Mouse (Mus musculus) mesoderm, embryonic 11.5 days (tissue): ENCODE data around the gene Tcl1b3.
"Not testable (repeated sequence)": the region's sequence is repeated elsewhere in the genome, so short reads cannot be mapped to it uniquely, and the experiment has no call there.

Experiments used
- DNase-seq: peaks from one replicate; pipeline ENCODE4 v3.0.0-alpha.2; 2012; ENCODE audit warnings: low read depth, low spot score

Gene Tcl1b3

GRCm38 (mm10) chr12:105190743-105191142 is at the start of gene Tcl1b3:
TSS of gene Tcl1b3 (plus strand) at chr12:105191043.
- not testable (repeated sequence) for DNase-seq

GRCm38 (mm10) chr12:105143096-105143495 is 47.7 kb upstream of the Tcl1b3 start:
- DNase-seq, result no peak

GRCm38 (mm10) chr12:105144928-105145327 is 45.9 kb upstream of the Tcl1b3 start:
- DNase-seq, result not testable (repeated sequence)

- no peak for DNase-seq
Measured at GRCm38 (mm10) chr12:105145714-105146113, 45.1 kb upstream of the Tcl1b3 start, which contains the start of gene Tcl1b2. TSS of gene Tcl1b2 (plus strand) at chr12:105146014.

- DNase-seq, result not testable (repeated sequence)
Measured at GRCm38 (mm10) chr12:105155286-105155685, 35.6 kb upstream of the Tcl1b3 start.

- no peak for DNase-seq
Measured at GRCm38 (mm10) chr12:105158842-105159241, 32.0 kb upstream of the Tcl1b3 start.

- DNase-seq, result no peak
Measured at GRCm38 (mm10) chr12:105159390-105159789, 31.5 kb upstream of the Tcl1b3 start, which contains the start of gene Tcl1b1. TSS of gene Tcl1b1 (plus strand) at chr12:105159690.

GRCm38 (mm10) chr12:105166734-105167133 is 24.1 kb upstream of the Tcl1b3 start:
- DNase-seq, result no peak

GRCm38 (mm10) chr12:105173366-105173765 is 17.5 kb upstream of the Tcl1b3 start:
- DNase-seq, result no peak

GRCm38 (mm10) chr12:105174318-105174717 is 16.5 kb upstream of the Tcl1b3 start:
- DNase-seq, result not testable (repeated sequence)

GRCm38 (mm10) chr12:105176044-105176443 is 14.8 kb upstream of the Tcl1b3 start, which contains the start of gene Tcl1b5:
TSS of gene Tcl1b5 (plus strand) at chr12:105176344.
- DNase-seq, result not testable (repeated sequence)

- DNase-seq, result not testable (repeated sequence)
Measured at GRCm38 (mm10) chr12:105181040-105181644, 9.7 kb upstream of the Tcl1b3 start.

- DNase-seq, result not testable (repeated sequence)
Measured at GRCm38 (mm10) chr12:105188980-105189379, 1.9 kb upstream of the Tcl1b3 start.

GRCm38 (mm10) chr12:105199684-105200497 is 9.0 kb downstream of the Tcl1b3 start:
- not testable (repeated sequence) for DNase-seq

GRCm38 (mm10) chr12:105201657-105202056 is 10.8 kb downstream of the Tcl1b3 start, which contains the start of gene Tcl1b4:
TSS of gene Tcl1b4 (plus strand) at chr12:105201957.
- not testable (repeated sequence) for DNase-seq

GRCm38 (mm10) chr12:105207071-105207470 is 16.2 kb downstream of the Tcl1b3 start:
- DNase-seq, result no peak

GRCm38 (mm10) chr12:105208441-105208840 is 17.6 kb downstream of the Tcl1b3 start:
- DNase-seq, result no peak

GRCm38 (mm10) chr12:105209231-105209630 is 18.4 kb downstream of the Tcl1b3 start:
- DNase-seq, result no peak

- no peak for DNase-seq
Measured at GRCm38 (mm10) chr12:105217101-105217760, 26.4 kb downstream of the Tcl1b3 start.

GRCm38 (mm10) chr12:105222601-105223319 is 31.9 kb downstream of the Tcl1b3 start, which contains the start of gene Tcl1:
TSS of gene Tcl1 (minus strand) at chr12:105222793.
- no peak for DNase-seq
